Mouse (Mus musculus) Patski (cell line): ENCODE data around the gene Adora2a. TPM values are rescaled to one million over a fixed set of nuclear protein-coding genes. Genes with fewer than 3 reads are reported as not detected.
"Not testable (repeated sequence)": the region's sequence is repeated elsewhere in the genome, so short reads cannot be mapped to it uniquely, and the experiment has no call there.

Experiments
- ATAC-seq: fragments of 100-300 bp; one replicate; pipeline ENCODE4 v1.8.0; 2021
- CTCF ChIA-PET: fragments of 350-600 bp; sonication (Branson Sonifier 250); formaldehyde crosslinking; loops from one replicate; lab custom pipeline; 2022; ENCODE audit warnings: inconsistent platforms; lab: Charles Lee
- POLR2A ChIA-PET: fragments of 350-600 bp; sonication (Branson Sonifier 250); formaldehyde crosslinking; loops from one replicate; lab custom pipeline; 2022; ENCODE audit warnings: antibody characterized with exemption, inconsistent platforms; lab: Charles Lee
- DNase-seq: peaks from one replicate; pipeline ENCODE4 v3.0.0-alpha.2; 2011; ENCODE audit warnings: low read depth, low spot score
- H3K27me3 ChIP-seq: fragments of 371-371 bp; one replicate; pipeline ENCODE4 v1.5.1; 2021
- CTCF ChIP-seq: fragments of 100-300 bp; IDR thresholded peaks from one replicate; pipeline ENCODE4 v1.5.1; 2021
- in situ Hi-C: fragments of 300-500 bp; cut with MboI; formaldehyde crosslinking; loops from 3 replicates; pipeline ENCODE4 v1.11.1; 2018; ENCODE audit warnings: low pct_unique_long_range_greater_than_20kb, mixed read lengths
- polyA plus RNA-seq: library from polyadenylated mRNA; unstranded; gene quantifications from one replicate; pipeline ENCODE4 v1.2.3, GENCODE M21; 2021

The Adora2a gene
- polyA plus RNA-seq, 1 experiment from 2014 or later, result 0.83 TPM

DNA sequence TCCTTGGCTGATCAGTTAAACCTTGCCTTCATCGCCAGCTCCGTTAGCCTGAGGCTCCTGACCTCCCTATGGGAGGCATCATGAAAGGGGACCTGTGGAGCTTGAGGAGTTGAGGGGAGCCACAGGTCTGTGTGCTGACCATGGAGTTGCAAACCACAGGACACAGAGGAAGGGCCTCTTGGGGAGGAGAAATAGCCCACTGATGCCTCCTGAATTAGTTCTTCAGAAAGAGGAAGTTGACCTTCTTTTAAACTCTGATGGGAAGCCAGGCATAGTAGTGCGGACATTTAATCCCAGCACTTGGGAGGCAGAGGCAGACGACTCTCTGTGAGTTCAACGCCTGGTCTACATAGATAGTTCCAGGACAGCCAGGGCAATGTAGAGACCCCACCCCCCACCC, 22.2 kb downstream of the Adora2a start:
- ChIA-PET POLR2A (interaction anchor here (0.6 kb wide), 1 partner anchor 69 kb away, joined by 5 read pairs; no protein-coding TSS in a partner anchor), CTCF (no interaction called here)
- in situ Hi-C loops, result loop anchor here (5.0 kb wide), 1 partner anchor 38 kb away; no protein-coding TSS in a partner anchor
- ATAC-seq (no peak), DNase-seq (no peak)
- peaks cover 5% of the 10 kb centered on the region for H3K27me3 ChIP-seq
- no peak for TF ChIP-seq CTCF

DNA sequence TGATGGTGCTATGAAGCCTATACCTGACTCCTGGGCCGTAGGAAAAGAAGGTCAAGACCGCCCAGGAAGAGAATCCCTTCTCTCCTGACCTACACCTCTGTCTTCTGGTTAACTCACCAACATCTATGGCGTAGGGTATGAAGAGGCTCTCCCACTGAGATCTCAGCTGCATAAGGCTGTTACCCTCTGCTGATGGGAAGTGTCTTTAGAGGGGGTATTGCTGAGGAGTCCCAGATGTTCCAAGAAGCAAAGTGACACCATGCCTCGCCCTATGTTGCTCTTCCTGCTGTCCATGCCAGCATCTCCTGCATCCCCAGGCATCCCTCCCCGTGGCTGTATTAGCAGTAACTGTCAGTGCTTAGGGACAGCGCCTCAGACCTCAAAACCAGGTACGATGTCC, 22.7 kb downstream of the Adora2a start:
- DNase-seq (no peak), ATAC-seq (no peak)
- CTCF ChIA-PET, result no interaction called here
- peaks cover 5% of the 10 kb centered on the region for H3K27me3 ChIP-seq
- no peak for TF ChIP-seq CTCF
- POLR2A ChIA-PET, result interaction anchor here (0.6 kb wide), 1 partner anchor 69 kb away, joined by 5 read pairs; no protein-coding TSS in a partner anchor
- in situ Hi-C loops, result loop anchor here (5.0 kb wide), 1 partner anchor 38 kb away; no protein-coding TSS in a partner anchor

GRCm38 (mm10) chr10:75341936-75342335, 25.3 kb downstream of the Adora2a start:
- H3K27me3 ChIP-seq, result peaks cover 13% of the 10 kb centered on the region
- no peak for TF ChIP-seq CTCF
- in situ Hi-C loops, result no loop called here
- ATAC-seq, result no peak
- no peak for DNase-seq
- CTCF ChIA-PET, result no interaction called here
- POLR2A ChIA-PET, result no interaction called here

GRCm38 (mm10) chr10:75344563-75344962, 27.9 kb downstream of the Adora2a start:
- in situ Hi-C loops, ATAC-seq, DNase-seq, POLR2A ChIA-PET: not testable (repeated sequence)
- CTCF ChIA-PET, result interaction anchor here (1.9 kb wide), 1 partner anchor 23 kb away, joined by 4 read pairs; no protein-coding TSS in a partner anchor
- peaks cover 15% of the 10 kb centered on the region for H3K27me3 ChIP-seq

DNA sequence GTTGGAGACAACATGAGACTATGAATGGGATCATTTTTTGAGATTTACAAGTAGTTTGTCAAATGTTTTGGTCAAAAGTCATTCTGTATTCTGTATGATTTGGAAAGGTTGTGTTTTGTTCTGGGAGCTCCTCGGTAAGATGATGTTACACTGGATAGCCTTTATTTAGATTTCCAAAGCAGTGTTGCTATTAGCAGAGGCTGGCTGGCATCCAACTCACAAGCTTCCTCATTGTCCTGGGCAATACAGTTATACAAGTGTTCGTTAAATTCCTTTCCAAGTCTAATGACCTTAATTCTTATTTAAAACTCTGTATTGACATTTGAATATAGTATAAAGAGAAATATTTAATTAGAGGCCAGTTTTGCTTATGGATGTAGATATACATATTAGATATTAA, 28.6 kb downstream of the Adora2a start:
- peaks cover 15% of the 10 kb centered on the region for H3K27me3 ChIP-seq
- POLR2A ChIA-PET, result no interaction called here
- in situ Hi-C loops, result no loop called here
- TF ChIP-seq CTCF, result no peak
- CTCF ChIA-PET, result interaction anchor here (1.9 kb wide), 1 partner anchor 24 kb away, joined by 4 read pairs; no protein-coding TSS in a partner anchor
- DNase-seq (no peak), ATAC-seq (no peak)

- ATAC-seq, result no peak
- peaks cover 22% of the 10 kb centered on the region for H3K27me3 ChIP-seq
- ChIA-PET CTCF (no interaction called here), POLR2A (no interaction called here)
- in situ Hi-C loops, result no loop called here
- no peak for TF ChIP-seq CTCF
- DNase-seq, result no peak
These were observed 33.9 kb downstream of the Adora2a start for GRCm38 (mm10) chr10:75350564-75350963.

DNA sequence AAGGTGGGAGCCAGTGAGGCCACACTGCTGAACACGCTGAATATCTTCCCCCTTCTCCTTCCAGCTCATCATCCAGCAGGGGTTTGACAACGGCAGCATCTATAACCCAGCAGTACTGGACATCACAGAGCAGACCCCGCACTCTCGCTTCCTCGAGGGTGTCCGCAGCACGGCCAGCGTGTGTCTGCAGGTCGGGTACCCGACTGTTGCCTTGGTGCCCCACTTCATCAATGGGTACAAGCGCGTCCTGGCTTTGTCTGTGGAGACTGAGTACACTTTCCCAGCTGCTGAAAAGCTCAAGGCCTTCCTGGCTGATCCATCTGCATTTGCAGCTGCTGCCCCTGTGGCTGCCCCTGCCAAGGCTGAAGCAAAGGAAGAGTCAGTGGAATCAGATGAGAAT, 35.9 kb downstream of the Adora2a start:
- no peak for ATAC-seq
- H3K27me3 ChIP-seq, result peaks cover 15% of the 10 kb centered on the region
- DNase-seq, result no peak
- POLR2A ChIA-PET, result no interaction called here
- in situ Hi-C loops, result no loop called here
- CTCF ChIA-PET, result no interaction called here
- no peak for TF ChIP-seq CTCF

DNA sequence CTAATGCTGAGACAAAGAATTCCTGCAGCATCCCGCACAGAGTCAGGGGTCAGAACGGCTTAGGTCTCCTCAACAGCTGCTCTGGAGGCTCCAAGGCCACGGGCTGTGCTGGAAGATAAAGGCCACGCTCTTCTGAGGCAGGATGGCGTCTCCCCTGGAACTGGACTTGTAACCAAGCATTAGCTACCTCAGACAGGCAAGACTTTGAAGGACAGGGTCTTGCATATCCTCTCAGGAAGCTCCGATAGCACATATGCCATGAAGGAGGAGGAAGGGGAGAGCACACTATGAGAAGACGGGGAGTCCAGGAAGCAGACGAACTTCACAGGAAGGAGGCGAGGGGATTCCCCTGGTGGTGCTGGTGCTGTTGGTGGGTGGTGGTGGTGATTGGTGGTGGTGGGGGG, 37.2 kb downstream of the Adora2a start:
- CTCF ChIA-PET, ATAC-seq, in situ Hi-C loops, POLR2A ChIA-PET, DNase-seq: not testable (repeated sequence)
- H3K27me3 ChIP-seq, result peaks cover 15% of the 10 kb centered on the region

DNA sequence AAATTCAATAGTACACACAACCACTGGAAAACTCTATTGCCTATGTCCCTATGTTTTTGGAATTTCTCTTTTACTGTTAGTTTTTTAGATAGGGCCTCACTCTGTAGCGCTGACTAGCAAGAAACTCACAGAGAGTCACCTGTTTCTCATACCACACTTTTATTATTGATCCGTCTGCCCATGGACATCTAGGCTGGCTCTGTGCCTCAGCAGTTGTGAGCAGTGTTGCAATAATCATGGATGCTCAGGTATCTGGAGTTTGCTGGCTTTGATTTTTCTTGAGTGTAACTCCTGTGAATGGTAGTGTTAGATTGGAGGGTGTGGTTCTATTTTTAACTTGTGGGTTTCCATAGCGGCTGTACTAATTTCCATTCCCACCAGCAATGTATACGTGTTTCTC, 38.7 kb downstream of the Adora2a start:
- no peak for DNase-seq
- POLR2A ChIA-PET, result no interaction called here
- H3K27me3 ChIP-seq, result peaks cover 18% of the 10 kb centered on the region
- TF ChIP-seq CTCF, result no peak
- CTCF ChIA-PET, result no interaction called here
- in situ Hi-C loops, result no loop called here
- no peak for ATAC-seq

DNA sequence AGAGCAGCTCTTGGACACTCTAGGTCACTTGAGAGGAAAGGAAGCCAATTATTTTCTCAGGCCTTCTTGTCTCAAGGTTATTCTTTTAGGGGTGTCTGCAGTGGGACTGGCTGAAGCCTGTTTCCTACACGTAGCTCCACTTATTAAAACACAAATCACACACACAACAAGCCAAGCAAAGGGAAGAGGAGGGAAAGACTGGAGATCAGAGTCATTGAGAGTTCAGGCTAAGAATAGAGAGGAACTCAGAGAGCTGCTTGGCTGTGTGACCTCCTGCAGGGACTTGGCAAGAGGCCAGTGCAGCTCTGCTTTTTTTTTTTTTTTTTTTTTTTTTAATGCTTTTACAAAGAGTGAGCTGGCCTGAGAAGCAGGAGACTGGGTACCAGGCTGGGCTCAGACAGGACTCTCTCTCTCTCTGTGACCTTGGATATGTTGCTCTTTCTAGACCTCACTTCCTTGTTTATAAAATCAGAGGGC, 47.6 kb downstream of the Adora2a start:
- ATAC-seq, POLR2A ChIA-PET, H3K27me3 ChIP-seq, in situ Hi-C loops, CTCF ChIA-PET: not testable (repeated sequence)
- DNase-seq, result peak; percentile 48

DNA sequence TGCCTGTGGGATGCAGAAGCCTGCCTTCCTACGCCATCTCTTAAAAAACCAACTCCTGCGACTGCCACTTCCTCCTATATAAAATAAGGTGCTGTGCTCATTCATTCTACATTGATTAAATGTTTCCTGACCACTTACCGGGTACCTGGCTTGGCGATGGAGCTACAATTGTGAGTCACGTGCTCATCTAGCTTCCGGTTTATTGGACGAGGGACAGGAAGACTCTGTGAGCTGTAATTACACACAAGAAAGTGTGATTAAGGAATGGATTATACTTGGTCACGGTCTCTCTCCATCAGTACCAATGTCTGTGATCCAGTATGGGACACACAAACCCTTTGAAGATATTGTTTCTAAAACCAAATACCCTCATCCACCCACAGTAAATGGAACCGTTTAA, 48.1 kb downstream of the Adora2a start:
- POLR2A ChIA-PET, result no interaction called here

More for the DNA sequence above, 48.1 kb downstream of the Adora2a start:
- in situ Hi-C loops, result no loop called here
- peaks cover 8% of the 10 kb centered on the region for H3K27me3 ChIP-seq
- no peak for TF ChIP-seq CTCF
- CTCF ChIA-PET, result interaction anchor here (1.5 to 1.7 kb wide), 2 partner anchors 14 to 114 kb away, joined by 3 to 4 read pairs; no protein-coding TSS in a partner anchor
- no peak for DNase-seq
- no peak for ATAC-seq
